Mouse (Mus musculus) neural tube, embryonic 11.5 days (tissue): ENCODE measurements around the gene Cdc6. TPM values are rescaled to one million over a fixed set of nuclear protein-coding genes. Genes with fewer than 3 reads are reported as not detected.

Experiments used
- ATAC-seq: fragments of 200-750 bp; cut with Nextera tagmentation; 2 replicates; pipeline ENCODE4 v1.8.0; 2017; ENCODE audit warnings: moderate number of reproducible peaks, mild to moderate bottlenecking, moderate TSS enrichment, moderate library complexity; ENCODE audit not compliant: insufficient read depth, low FRiP score, low TSS enrichment
- DNase-seq: peaks from one replicate; pipeline ENCODE4 v3.0.0-alpha.2; 2015; ENCODE audit warnings: low spot score
- H3K27ac ChIP-seq: fragments of 300-500 bp; sonication (generic); 2 replicates; pipeline ENCODE4 v1.5.1; 2014; ENCODE audit warnings: low read depth, mild to moderate bottlenecking, low read length
- H3K27me3 ChIP-seq: fragments of 300-500 bp; sonication (generic); 2 replicates; pipeline ENCODE4 v1.6.1; 2014; ENCODE audit warnings: mild to moderate bottlenecking, low read length, mixed read lengths; ENCODE audit not compliant: control insufficient read depth, insufficient read depth
- H3K36me3 ChIP-seq: fragments of 300-500 bp; sonication (generic); 2 replicates; pipeline ENCODE4 v1.6.1; 2014; ENCODE audit warnings: mild to moderate bottlenecking, low read length, moderate library complexity, mixed read lengths; ENCODE audit not compliant: control insufficient read depth, insufficient read depth
- H3K4me1 ChIP-seq: fragments of 300-500 bp; sonication (generic); 2 replicates; pipeline ENCODE4 v1.6.1; 2014; ENCODE audit warnings: low read length, mixed read lengths; ENCODE audit not compliant: control insufficient read depth, insufficient read depth
- H3K4me2 ChIP-seq: fragments of 300-500 bp; sonication (generic); 2 replicates; pipeline ENCODE4 v1.6.1; 2014; ENCODE audit warnings: low read depth, mild to moderate bottlenecking, moderate library complexity
- H3K4me3 ChIP-seq: fragments of 300-500 bp; sonication (generic); 2 replicates; pipeline ENCODE4 v1.5.1; 2014; ENCODE audit warnings: low read depth, low read length
- H3K9ac ChIP-seq: fragments of 300-500 bp; sonication (generic); 2 replicates; pipeline ENCODE4 v1.6.1; 2014; ENCODE audit warnings: mild to moderate bottlenecking, low read length
- H3K9me3 ChIP-seq: fragments of 300-500 bp; sonication (generic); 2 replicates; pipeline ENCODE4 v1.6.1; 2016; ENCODE audit warnings: low read length; ENCODE audit not compliant: control insufficient read depth
- WGBS: fragments of 180-500 bp; shearing (Covaris S2); extraction: QIAGEN DNeasy Blood & Tissue Kit; methylation state at CpG from one replicate; pipeline ENCODE4 v1.1.7; 2014; 5-methylcytosine and 5-hydroxymethylcytosine counted together
- polyA plus RNA-seq: library from polyadenylated mRNA; unstranded; fragments of >200 nt; fragmentation: Nextera tagmentation; extraction: Ambion mirVana; gene quantifications from 2 replicates; pipeline ENCODE4 v1.2.1, GENCODE M21; 2014

Cdc6 gene
- polyA plus RNA-seq, 1 experiment from 2014 or later = 44.4 TPM

GRCm38 (mm10) chr11:98925265-98925721 lies 17.7 kb downstream of the Cdc6 start:
- DNase-seq = peak; percentile 49
- Histone ChIP-seq H3K4me2 (peak overlapping the region; percentile 27), H3K4me3 (no peak overlapping the region), H3K36me3 (no peaks in the 10 kb centered on the region), H3K27me3 (no peaks in the 10 kb centered on the region), H3K27ac (peak overlapping the region; percentile 63), H3K9ac (peak overlapping the region; percentile 32; the same call in 1 of the 2 replicates), H3K9me3 (no peaks in the 10 kb centered on the region), H3K4me1 (peaks cover 54% of the 10 kb centered on the region)
- 12% methylated on average over 10 of the region's 10 CpGs for WGBS
- no peak for ATAC-seq

GRCm38 (mm10) chr11:98925868-98926311 lies 18.3 kb downstream of the Cdc6 start:
- peak overlapping the region; percentile 63 for H3K27ac ChIP-seq
- DNase-seq = peak; percentile 84
- peak overlapping the region; percentile 32; the same call in 1 of the 2 replicates for H3K9ac ChIP-seq
- no peak overlapping the region for H3K4me3 ChIP-seq
- WGBS = 3% methylated on average over 12 of the region's 12 CpGs
- H3K9me3 ChIP-seq = no peaks in the 10 kb centered on the region
- H3K36me3 ChIP-seq = no peaks in the 10 kb centered on the region
- H3K27me3 ChIP-seq = no peaks in the 10 kb centered on the region
- H3K4me2 ChIP-seq = peak overlapping the region; percentile 27
- peaks cover 58% of the 10 kb centered on the region for H3K4me1 ChIP-seq
- no peak for ATAC-seq

- ATAC-seq (no peak), DNase-seq (no peak)
- H3K4me3 ChIP-seq = no peak overlapping the region
- 58% methylated on average over 7 of the region's 7 CpGs for WGBS
- H3K27ac ChIP-seq = peak overlapping the region; percentile 63
- no peaks in the 10 kb centered on the region for H3K36me3 ChIP-seq
- no peaks in the 10 kb centered on the region for H3K27me3 ChIP-seq
- no peaks in the 10 kb centered on the region for H3K9me3 ChIP-seq
- H3K9ac ChIP-seq = 0 out of 2 replicates have a peak overlapping the region, but pooled peaks have one; percentile 32
- H3K4me1 ChIP-seq = peaks cover 65% of the 10 kb centered on the region
- no peak overlapping the region for H3K4me2 ChIP-seq
Observed at GRCm38 (mm10) chr11:98926553-98926952, 19.0 kb downstream of the Cdc6 start.

- no peaks in the 10 kb centered on the region for H3K27me3 ChIP-seq
- peak; percentile 47 for DNase-seq
- H3K9ac ChIP-seq = peak within 1 kb of the TSS; percentile 76
- 9% methylated on average over 21 of the region's 21 CpGs for WGBS
- peak within 1 kb of the TSS; percentile 88 for H3K4me2 ChIP-seq
- peak within 1 kb of the TSS; percentile 59 for H3K4me3 ChIP-seq
- H3K9me3 ChIP-seq = no peaks in the 10 kb centered on the region
- H3K4me1 ChIP-seq = peaks cover 75% of the 10 kb centered on the region
- ATAC-seq = no peak
- no peak within 1 kb of the TSS for H3K27ac ChIP-seq
- H3K36me3 ChIP-seq = no peaks in the 10 kb centered on the region
Observed at GRCm38 (mm10) chr11:98927438-98928076, 20.0 kb downstream of the Cdc6 start, which contains the start of gene Rara. Gene Rara, plus strand, starts transcription at chr11:98927818.

- peak overlapping the region; percentile 88 for H3K4me2 ChIP-seq
- ATAC-seq (no peak), DNase-seq (no peak)
- no peaks in the 10 kb centered on the region for H3K27me3 ChIP-seq
- H3K4me1 ChIP-seq = peaks cover 83% of the 10 kb centered on the region
- H3K27ac ChIP-seq = no peak overlapping the region
- WGBS = 13% methylated on average over 12 of the region's 12 CpGs
- H3K9ac ChIP-seq = peak overlapping the region; percentile 76
- H3K4me3 ChIP-seq = peak overlapping the region; percentile 59
- H3K9me3 ChIP-seq = no peaks in the 10 kb centered on the region
- no peaks in the 10 kb centered on the region for H3K36me3 ChIP-seq
Observed at GRCm38 (mm10) chr11:98928186-98928893, 20.7 kb downstream of the Cdc6 start.

- ATAC-seq (no peak), DNase-seq (no peak)
- Histone ChIP-seq H3K4me1 (peaks cover 80% of the 10 kb centered on the region), H3K36me3 (no peaks in the 10 kb centered on the region), H3K4me2 (peak overlapping the region; percentile 88), H3K27ac (peak overlapping the region; percentile 24; the same call in 1 of the 2 replicates), H3K4me3 (peak overlapping the region; percentile 12), H3K9me3 (no peaks in the 10 kb centered on the region), H3K27me3 (no peaks in the 10 kb centered on the region), H3K9ac (peak overlapping the region; percentile 33)
- WGBS = 11% methylated on average over 9 of the region's 9 CpGs
Observed at GRCm38 (mm10) chr11:98929503-98929902, 21.9 kb downstream of the Cdc6 start.

GRCm38 (mm10) chr11:98930127-98930601 lies 22.6 kb downstream of the Cdc6 start:
- Histone ChIP-seq H3K36me3 (no peaks in the 10 kb centered on the region), H3K27ac (0 out of 2 replicates have a peak overlapping the region, but pooled peaks have one; percentile 24), H3K27me3 (no peaks in the 10 kb centered on the region), H3K9me3 (no peaks in the 10 kb centered on the region), H3K9ac (peak overlapping the region; percentile 33; the same call in 1 of the 2 replicates), H3K4me3 (no peak overlapping the region), H3K4me2 (no peak overlapping the region), H3K4me1 (peaks cover 73% of the 10 kb centered on the region)
- 69% methylated on average over 7 of the region's 7 CpGs for WGBS
- ATAC-seq (no peak), DNase-seq (no peak)

GRCm38 (mm10) chr11:98930773-98931512 lies 23.3 kb downstream of the Cdc6 start:
- Histone ChIP-seq H3K4me3 (no peak overlapping the region), H3K36me3 (no peaks in the 10 kb centered on the region), H3K9ac (no peak overlapping the region; the same call in 1 of the 2 replicates), H3K4me2 (no peak overlapping the region), H3K9me3 (no peaks in the 10 kb centered on the region), H3K27me3 (no peaks in the 10 kb centered on the region), H3K4me1 (peaks cover 67% of the 10 kb centered on the region), H3K27ac (0 out of 2 replicates have a peak overlapping the region, but pooled peaks have one; percentile 30)
- no peak for DNase-seq
- no peak for ATAC-seq
- 54% methylated on average over 10 of the region's 10 CpGs for WGBS
